Mouse (Mus musculus) heart, adult 2 months (tissue): ENCODE data around the gene Bdkrb1.

Experiments used
- CTCF ChIP-seq: fragments of 200-600 bp; IDR thresholded peaks from 2 replicates; pipeline ENCODE4 v1.8.1; 2022; ENCODE audit warnings: antibody characterized with exemption, mild to moderate bottlenecking, moderate library complexity
- EP300 ChIP-seq: fragments of 200-500 bp; IDR thresholded peaks from 2 replicates; pipeline ENCODE4 v1.6.1; 2011; ENCODE audit warnings: low read depth, low read length, control low read depth; ENCODE audit not compliant: insufficient read depth

GRCm38 (mm10) chr12:105587526-105587925 lies 15.4 kb upstream of the Bdkrb1 start:
- TF ChIP-seq EP300 (no peak), CTCF (no peak)
